Mouse (Mus musculus): ENCODE measurements around the gene Slc44a1.

GRCm38 (mm10) chr4:53409526-53410085 lies 30.6 kb upstream of the Slc44a1 start:
- no peak for TF ChIP-seq CTCF (IDR thresholded peaks at IDR 0.05; ENCODE audit: low read depth, low read length)
- no peak for TF ChIP-seq POLR2A (IDR thresholded peaks at IDR 0.05; ENCODE audit: extremely low read depth, insufficient read depth, low read length)
